Mouse (Mus musculus) megakaryocyte, embryonic 14.5 days (primary cell): ENCODE data around the gene Vhl.

Experiments
- FLI1 ChIP-seq: IDR thresholded peaks from 2 replicates; pipeline ENCODE4 v1.6.1; 2012; ENCODE audit warnings: low read length, inconsistent platforms, mixed read lengths
- GATA1 ChIP-seq: IDR thresholded peaks from 3 replicates; pipeline ENCODE4 v1.6.1; 2012; ENCODE audit warnings: mixed read lengths, low read length, inconsistent platforms, borderline replicate concordance

- no peak for TF ChIP-seq FLI1
- no peak for TF ChIP-seq GATA1
Measured at GRCm38 (mm10) chr6:113654753-113655397, 31.1 kb downstream of the Vhl start.
